Mouse (Mus musculus): ENCODE results near the gene Nedd4.
A peak's percentile ranks its signal among the peaks of the same experiment; 100 is the strongest.

The Nedd4 gene

GRCm38 (mm10) chr9:72795243-72795642 lies 133.1 kb downstream of the Nedd4 start:
- no peak for DNase-seq (ENCODE audit: low read depth)

- DNase-seq (ENCODE audit: low read depth) = peak; percentile 54
Measured at GRCm38 (mm10) chr9:72797136-72797621, 135.0 kb downstream of the Nedd4 start.
